Mouse (Mus musculus): ENCODE results near the gene Clk3. TPM values are rescaled to one million over a fixed set of nuclear protein-coding genes. Genes with fewer than 3 reads are reported as not detected.

The Clk3 gene
- polyA plus RNA-seq, 1 experiment from 2014 or later: 90.2 TPM

DNA sequence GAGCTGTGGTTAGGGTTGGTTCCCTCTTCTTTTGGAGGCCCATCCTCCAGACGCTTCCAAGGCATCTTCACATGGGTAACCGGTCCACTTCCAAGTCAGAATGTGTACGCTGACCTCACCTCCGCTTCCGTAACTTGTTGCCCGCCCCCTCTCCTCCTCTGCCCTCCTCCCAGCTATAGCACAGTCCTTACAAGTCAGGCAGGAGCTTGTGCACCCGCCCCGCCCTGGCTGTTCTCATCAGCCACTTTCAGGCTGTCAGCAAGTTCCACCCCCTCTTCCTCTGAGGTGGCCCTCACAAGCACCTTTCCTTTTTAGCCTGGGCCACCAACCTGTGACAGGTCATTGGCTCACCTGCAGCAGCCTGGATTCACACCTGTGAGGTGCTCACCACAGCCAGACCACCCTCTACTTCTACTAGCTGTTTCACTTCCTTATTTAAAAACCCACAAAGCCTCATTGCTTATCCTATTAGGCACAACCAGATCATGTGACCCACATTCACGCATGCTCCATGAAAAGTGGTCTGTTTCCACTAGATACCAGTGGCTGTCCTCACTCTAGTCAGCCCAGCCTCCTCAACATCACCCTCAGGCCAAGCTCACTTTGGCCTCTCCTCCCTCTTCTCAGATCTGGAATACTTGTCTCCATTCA, 34.8 kb upstream of the Clk3 start:
- Histone ChIP-seq H3K4me1 (peaks cover 30% of the 10 kb centered on the region), H3K27me3 (no peaks in the 10 kb centered on the region; the same call in 1 of the 2 replicates), H3K4me2 (no peak overlapping the region), H3K9me3 (no peaks in the 10 kb centered on the region), H3K9ac (no peak overlapping the region), H3K36me3 (replicated peaks) (peaks cover 44% of the 10 kb centered on the region), H3K4me3 (replicated peaks) (no peak overlapping the region), H3K27ac (no peak overlapping the region)
- WGBS: 96% methylated on average over 9 of the region's 9 CpGs
- ATAC-seq (ENCODE audit: low FRiP score): no peak

DNA sequence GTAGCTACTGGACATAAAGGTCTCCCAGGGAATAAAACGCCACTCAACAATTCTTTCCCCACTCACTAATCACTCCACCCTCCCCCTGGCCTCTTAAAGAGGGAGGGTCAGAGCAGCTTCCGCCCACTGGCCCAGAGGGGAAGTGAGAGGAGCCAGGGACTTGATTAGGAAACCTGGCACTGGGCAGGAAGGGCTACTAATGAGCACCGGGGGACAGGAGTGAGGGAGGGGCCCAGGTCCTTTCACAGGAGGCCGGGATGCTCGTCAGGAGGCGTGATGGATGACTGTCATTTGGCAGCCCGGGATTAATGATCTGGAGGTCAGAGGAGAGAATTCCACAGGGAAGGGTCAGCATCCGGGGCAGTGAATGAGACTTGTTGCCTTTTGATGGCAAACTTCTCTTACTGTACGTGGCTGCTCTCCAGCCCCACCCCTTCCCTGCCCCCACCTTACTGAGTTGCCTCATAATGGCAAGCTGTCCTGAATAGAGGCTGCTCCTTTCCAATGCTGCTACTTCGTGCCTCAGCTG, 33.1 kb upstream of the Clk3 start:
- Histone ChIP-seq H3K4me2 (peak overlapping the region; percentile 19; the same call in 1 of the 2 replicates), H3K9ac (0 out of 2 replicates have a peak overlapping the region, but pooled peaks have one; percentile 12), H3K36me3 (replicated peaks) (peaks cover 58% of the 10 kb centered on the region), H3K9me3 (no peaks in the 10 kb centered on the region), H3K27me3 (no peaks in the 10 kb centered on the region; the same call in 1 of the 2 replicates), H3K4me3 (replicated peaks) (no peak overlapping the region), H3K27ac (peak overlapping the region; percentile 36; the same call in 1 of the 2 replicates), H3K4me1 (peaks cover 26% of the 10 kb centered on the region)
- WGBS: 9% methylated on average over 10 of the region's 10 CpGs
- 0 out of 2 replicates have a peak, but pooled peaks have one; percentile 57 for ATAC-seq (ENCODE audit: low FRiP score)

DNA sequence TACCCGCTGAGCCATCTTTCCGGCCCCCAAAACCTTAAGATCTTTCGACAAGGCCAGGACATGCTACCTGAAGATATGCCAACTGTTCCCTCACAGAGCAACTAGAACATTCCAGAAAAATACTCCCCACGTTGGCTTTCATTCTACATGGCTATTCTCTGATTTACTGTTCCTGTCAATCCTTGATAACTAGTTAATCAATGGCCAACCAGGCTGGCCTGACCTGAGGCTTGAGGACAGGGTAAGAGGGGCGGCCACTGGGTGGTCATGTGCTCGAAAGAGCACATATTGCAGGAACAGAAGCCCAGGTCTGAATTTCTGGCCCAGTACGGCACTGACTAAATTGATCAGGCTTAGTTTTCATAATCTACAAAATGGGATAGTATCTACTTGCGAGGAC, 31.8 kb upstream of the Clk3 start:
- H3K9me3 ChIP-seq: no peaks in the 10 kb centered on the region
- peaks cover 71% of the 10 kb centered on the region for H3K36me3 ChIP-seq (replicated peaks)
- H3K4me2 ChIP-seq: no peak overlapping the region
- WGBS: 95% methylated on average over 8 of the region's 8 CpGs
- no peak overlapping the region for H3K9ac ChIP-seq
- no peaks in the 10 kb centered on the region; the same call in 1 of the 2 replicates for H3K27me3 ChIP-seq
- no peak overlapping the region for H3K27ac ChIP-seq
- H3K4me3 ChIP-seq (replicated peaks): no peak overlapping the region
- H3K4me1 ChIP-seq: peaks cover 15% of the 10 kb centered on the region
- no peak for ATAC-seq (ENCODE audit: low FRiP score)

DNA sequence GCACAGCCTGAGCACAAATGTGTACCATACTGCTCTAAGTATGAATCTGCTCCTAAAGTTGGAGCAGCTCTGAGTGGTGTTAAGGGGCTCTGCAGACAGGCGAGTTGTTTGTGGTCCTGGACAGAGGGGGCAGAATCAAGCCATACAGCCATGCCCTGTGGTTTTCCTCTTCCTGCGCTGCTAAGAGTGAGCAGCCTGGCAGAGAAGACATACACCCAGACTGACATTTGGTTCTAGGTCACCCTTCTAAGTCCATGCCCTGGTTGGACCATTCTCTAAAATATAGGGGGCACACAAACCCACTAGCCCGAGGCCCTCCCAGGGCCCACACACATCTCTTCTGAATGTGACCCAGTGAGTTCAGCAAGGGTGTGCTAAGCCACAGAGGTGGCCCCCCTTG, 24.1 kb upstream of the Clk3 start:
- no peak overlapping the region for H3K27ac ChIP-seq
- ATAC-seq (ENCODE audit: low FRiP score): no peak
- no peaks in the 10 kb centered on the region for H3K9me3 ChIP-seq
- peaks cover 63% of the 10 kb centered on the region for H3K36me3 ChIP-seq (replicated peaks)
- no peak overlapping the region for H3K4me3 ChIP-seq (replicated peaks)
- H3K4me2 ChIP-seq: no peak overlapping the region
- 88% methylated on average over 3 of the region's 3 CpGs for WGBS
- H3K9ac ChIP-seq: no peak overlapping the region
- no peaks in the 10 kb centered on the region for H3K4me1 ChIP-seq
- no peaks in the 10 kb centered on the region for H3K27me3 ChIP-seq

DNA sequence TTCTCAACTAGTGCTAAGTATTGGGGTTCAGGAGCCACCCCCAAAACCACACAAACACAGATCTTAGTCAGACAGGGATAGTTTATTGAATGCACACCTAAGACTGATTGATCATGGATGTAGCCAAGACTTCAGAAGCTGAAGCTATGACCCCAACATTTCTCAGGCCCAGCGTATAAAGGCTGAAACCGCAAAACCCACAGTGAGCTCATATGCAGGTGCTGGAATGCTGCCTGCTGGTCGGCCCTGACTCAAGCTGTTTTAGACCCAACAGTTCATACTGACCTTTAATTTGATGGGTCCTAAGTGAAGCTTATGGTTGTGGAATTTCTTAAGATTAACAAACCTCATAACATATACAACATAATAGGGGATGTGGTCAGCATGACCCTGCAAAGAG, 17.0 kb upstream of the Clk3 start:
- ATAC-seq (ENCODE audit: low FRiP score): no peak
- Histone ChIP-seq H3K4me2 (no peak overlapping the region), H3K9me3 (no peaks in the 10 kb centered on the region), H3K4me3 (replicated peaks) (no peak overlapping the region), H3K4me1 (no peaks in the 10 kb centered on the region), H3K36me3 (replicated peaks) (0 out of 2 replicates have a peak, but pooled peaks cover 3% of the 10 kb centered on the region), H3K9ac (no peak overlapping the region), H3K27ac (no peak overlapping the region), H3K27me3 (no peaks in the 10 kb centered on the region)
- WGBS: 90% methylated on average over 3 of the region's 3 CpGs

DNA sequence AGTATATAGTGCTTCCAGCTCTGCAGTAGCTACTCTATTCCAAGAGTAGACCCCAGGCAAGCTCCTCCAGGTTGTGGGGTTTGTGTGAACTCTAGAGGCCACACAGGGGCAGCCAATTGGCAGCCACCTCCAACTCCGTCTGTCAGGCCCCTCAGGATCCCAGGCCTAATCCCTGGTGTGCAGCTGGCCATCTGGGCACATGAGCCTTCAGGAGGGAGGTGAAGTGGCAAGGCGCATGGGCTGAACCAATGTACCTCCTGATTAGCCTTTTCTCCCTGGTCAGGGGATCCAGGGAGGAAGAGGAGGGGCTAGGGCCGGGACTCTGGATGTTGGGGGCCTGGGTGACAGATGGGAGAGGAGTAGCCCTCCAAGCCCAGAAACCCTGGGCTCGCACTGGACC, 10.1 kb upstream of the Clk3 start:
- Histone ChIP-seq H3K36me3 (replicated peaks) (no peaks in the 10 kb centered on the region), H3K4me1 (0 out of 2 replicates have a peak, but pooled peaks cover 3% of the 10 kb centered on the region), H3K9me3 (no peaks in the 10 kb centered on the region), H3K27me3 (no peaks in the 10 kb centered on the region), H3K9ac (no peak overlapping the region), H3K27ac (no peak overlapping the region), H3K4me3 (replicated peaks) (no peak overlapping the region), H3K4me2 (no peak overlapping the region)
- no peak for ATAC-seq (ENCODE audit: low FRiP score)
- 55% methylated on average over 4 of the region's 4 CpGs for WGBS

DNA sequence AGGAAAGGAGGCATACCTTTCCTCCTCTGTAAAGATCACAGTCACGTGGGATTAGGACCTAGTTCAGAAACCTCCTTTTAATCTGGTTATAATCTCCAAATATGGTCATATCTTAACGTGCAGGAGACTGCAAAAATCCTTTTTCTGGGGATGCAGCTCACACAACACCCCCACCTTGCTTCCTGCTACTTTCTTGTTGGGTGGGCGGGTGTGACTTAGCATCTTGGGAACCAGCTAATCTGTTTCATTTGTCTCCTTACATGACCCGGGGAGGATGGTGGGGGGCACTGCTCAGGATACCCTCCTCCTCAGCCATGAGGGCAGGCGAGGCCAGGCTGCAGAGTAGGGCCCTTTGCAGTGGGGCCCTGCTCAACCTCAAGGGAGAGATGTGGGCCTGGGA, 9.4 kb upstream of the Clk3 start:
- Histone ChIP-seq H3K9me3 (no peaks in the 10 kb centered on the region), H3K36me3 (replicated peaks) (no peaks in the 10 kb centered on the region), H3K27me3 (no peaks in the 10 kb centered on the region), H3K27ac (no peak overlapping the region), H3K4me2 (no peak overlapping the region), H3K4me1 (0 out of 2 replicates have a peak, but pooled peaks cover 3% of the 10 kb centered on the region), H3K9ac (no peak overlapping the region), H3K4me3 (replicated peaks) (no peak overlapping the region)
- 74% methylated on average over 5 of the region's 5 CpGs for WGBS
- no peak for ATAC-seq (ENCODE audit: low FRiP score)

DNA sequence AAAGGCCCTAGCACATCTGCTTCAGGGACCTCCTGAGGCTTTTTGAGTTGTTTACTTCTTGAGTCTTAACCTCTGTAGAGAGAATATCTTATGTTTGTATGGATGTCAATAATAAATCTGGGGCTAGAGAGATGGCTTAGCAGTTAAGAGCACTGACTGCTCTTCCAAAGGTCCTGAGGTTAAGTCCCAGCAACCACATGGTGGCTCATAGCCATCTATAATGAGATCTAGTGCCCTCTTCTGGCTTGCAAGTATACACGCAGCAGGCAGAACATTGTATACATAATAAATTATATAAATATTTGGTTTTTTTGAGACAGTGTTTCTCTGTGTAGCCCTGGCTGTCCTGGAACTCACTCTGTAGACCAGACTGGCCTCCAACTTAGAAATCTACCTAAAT, 8.5 kb upstream of the Clk3 start:
- WGBS: 7% methylated on average over 1 of the region's 1 CpGs
- no peak for ATAC-seq (ENCODE audit: low FRiP score)
- H3K27ac ChIP-seq: no peak overlapping the region

DNA sequence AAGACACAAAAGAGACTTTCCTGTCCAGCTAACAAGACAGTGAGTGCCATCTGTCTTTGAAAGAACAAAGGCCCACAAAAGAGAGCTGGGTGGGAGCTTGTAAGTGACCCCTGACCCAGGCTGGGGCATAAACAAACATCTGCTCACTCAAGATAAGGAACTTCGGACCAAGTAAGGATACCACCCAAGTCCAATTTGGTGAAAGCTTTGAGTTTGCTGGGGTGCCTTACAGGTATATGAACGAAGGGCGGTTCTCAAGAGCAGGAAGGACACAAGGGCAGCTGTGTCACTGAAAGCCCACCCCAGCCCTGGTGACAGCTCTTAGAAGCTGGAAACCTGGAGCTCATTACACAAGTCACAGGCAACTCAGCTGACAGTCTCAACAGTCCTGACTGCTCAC, 8.1 kb upstream of the Clk3 start:
- no peaks in the 10 kb centered on the region; the same call in 1 of the 2 replicates for H3K27me3 ChIP-seq
- H3K36me3 ChIP-seq (replicated peaks): no peaks in the 10 kb centered on the region
- no peak overlapping the region for H3K9ac ChIP-seq
- H3K4me1 ChIP-seq: 0 out of 2 replicates have a peak, but pooled peaks cover 3% of the 10 kb centered on the region
- no peaks in the 10 kb centered on the region for H3K9me3 ChIP-seq
- H3K4me3 ChIP-seq (replicated peaks): no peak overlapping the region
- H3K27ac ChIP-seq: no peak overlapping the region
- H3K4me2 ChIP-seq: no peak overlapping the region
- ATAC-seq (ENCODE audit: low FRiP score): no peak
- 93% methylated on average over 3 of the region's 3 CpGs for WGBS

More for the DNA sequence above, 8.5 kb upstream of the Clk3 start:
- Histone ChIP-seq H3K27me3 (no peaks in the 10 kb centered on the region; the same call in 1 of the 2 replicates), H3K36me3 (replicated peaks) (no peaks in the 10 kb centered on the region), H3K4me3 (replicated peaks) (no peak overlapping the region), H3K4me1 (0 out of 2 replicates have a peak, but pooled peaks cover 3% of the 10 kb centered on the region), H3K9me3 (no peaks in the 10 kb centered on the region), H3K9ac (no peak overlapping the region), H3K4me2 (no peak overlapping the region)

DNA sequence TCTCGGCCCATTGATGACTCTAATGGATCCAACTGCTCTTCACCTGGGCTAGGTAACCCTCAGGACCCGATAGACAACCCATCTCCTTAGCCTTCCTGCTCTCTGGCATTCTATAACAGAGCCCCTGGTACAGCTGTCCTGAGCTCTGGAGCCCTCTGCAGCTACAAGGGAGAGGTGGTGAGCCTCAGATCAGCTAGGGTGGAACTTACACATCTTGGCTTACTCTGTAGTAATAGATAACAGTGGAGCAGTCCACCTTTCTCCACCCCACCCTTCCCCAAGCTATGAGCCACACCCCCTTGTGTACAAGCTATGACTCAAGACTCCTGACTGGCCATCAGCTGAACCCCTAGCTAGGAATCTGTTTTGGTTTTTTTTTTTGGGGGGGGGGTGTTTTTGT, 5.2 kb upstream of the Clk3 start:
- WGBS: 86% methylated on average over 2 of the region's 2 CpGs
- ATAC-seq (ENCODE audit: low FRiP score): no peak
- Histone ChIP-seq H3K4me1 (peaks cover 11% of the 10 kb centered on the region), H3K9ac (no peak overlapping the region), H3K4me3 (replicated peaks) (no peak overlapping the region), H3K9me3 (no peaks in the 10 kb centered on the region), H3K27me3 (peaks cover 4% of the 10 kb centered on the region; the same call in 1 of the 2 replicates), H3K4me2 (no peak overlapping the region), H3K27ac (no peak overlapping the region), H3K36me3 (replicated peaks) (no peaks in the 10 kb centered on the region)

DNA sequence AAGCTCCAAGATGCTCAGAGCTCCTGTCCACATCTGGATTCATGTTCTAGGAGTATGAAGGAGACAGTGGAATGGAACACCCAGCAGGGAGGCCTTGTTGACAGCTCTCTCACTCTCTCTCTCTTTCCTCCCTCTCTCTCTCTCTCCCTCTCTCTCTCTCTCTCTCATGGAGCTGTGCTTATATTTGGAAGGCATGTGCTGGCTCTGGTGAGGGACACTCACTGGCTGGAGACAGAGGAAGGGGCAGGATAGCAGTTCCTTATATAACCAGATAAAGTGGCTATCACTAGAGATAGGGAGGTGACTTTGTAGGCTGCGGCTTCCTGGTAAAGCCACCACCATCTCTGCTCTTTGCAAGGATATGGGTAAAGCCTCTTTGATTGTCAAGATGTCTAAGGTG, 4.6 kb upstream of the Clk3 start:
- Histone ChIP-seq H3K4me1 (peaks cover 10% of the 10 kb centered on the region), H3K9me3 (no peaks in the 10 kb centered on the region), H3K27ac (no peak overlapping the region), H3K36me3 (replicated peaks) (no peaks in the 10 kb centered on the region), H3K9ac (no peak overlapping the region), H3K27me3 (peaks cover 4% of the 10 kb centered on the region; the same call in 1 of the 2 replicates), H3K4me3 (replicated peaks) (no peak overlapping the region), H3K4me2 (no peak overlapping the region)
- WGBS: 100% methylated on average over 1 of the region's 1 CpGs
- no peak for ATAC-seq (ENCODE audit: low FRiP score)

DNA sequence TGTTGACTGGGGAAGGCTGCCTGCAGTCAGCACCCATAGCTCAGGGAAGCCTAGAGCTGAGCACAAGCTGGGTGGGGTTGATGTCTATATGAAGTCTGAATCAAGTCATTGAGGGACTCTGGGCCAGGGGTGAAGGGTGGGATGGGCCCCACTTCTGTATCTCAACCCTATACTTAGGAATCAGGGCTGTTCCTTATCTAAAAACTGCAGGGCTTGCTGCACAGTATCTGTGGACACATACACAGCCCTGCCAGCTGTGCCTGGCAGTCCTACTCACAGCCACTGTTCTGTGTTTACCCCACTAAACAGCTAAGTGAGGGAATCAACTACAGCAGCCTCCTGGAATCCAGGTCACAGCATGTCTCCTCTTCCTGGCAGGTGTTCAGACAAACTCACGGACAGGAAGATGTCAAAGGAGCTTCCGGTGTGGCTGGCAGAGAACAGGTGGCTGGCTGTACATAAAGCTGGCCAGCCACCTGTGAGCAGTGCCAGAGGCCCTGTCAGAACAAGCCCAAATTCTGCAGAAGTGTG, 3.9 kb upstream of the Clk3 start:
- 73% methylated on average over 2 of the region's 2 CpGs for WGBS

More for the DNA sequence above, 3.9 kb upstream of the Clk3 start:
- Histone ChIP-seq H3K36me3 (replicated peaks) (no peaks in the 10 kb centered on the region), H3K9ac (no peak overlapping the region), H3K4me3 (replicated peaks) (no peak overlapping the region), H3K4me1 (peaks cover 10% of the 10 kb centered on the region), H3K27me3 (peaks cover 4% of the 10 kb centered on the region; the same call in 1 of the 2 replicates), H3K27ac (peak overlapping the region; percentile 26; the same call in 1 of the 2 replicates), H3K4me2 (no peak overlapping the region), H3K9me3 (no peaks in the 10 kb centered on the region)
- no peak for ATAC-seq (ENCODE audit: low FRiP score)
